Mouse (Mus musculus) CH12.LX (cell line): Measurements from ENCODE around the gene Fars2. TPM values are rescaled to one million over a fixed set of nuclear protein-coding genes. Genes with fewer than 3 reads are reported as not detected.

Experiments
- DNase-seq: peaks from one replicate; pipeline ENCODE4 v3.0.0-alpha.2; 2013; ENCODE audit errors: extremely low read depth
- H3K27ac ChIP-seq: 2 replicates; pipeline ENCODE4 v1.5.1; 2012; ENCODE audit warnings: low read depth, mild to moderate bottlenecking, control low read depth, moderate library complexity; ENCODE audit not compliant: insufficient read depth
- H3K27me3 ChIP-seq: replicated peaks from 2 replicates; pipeline ENCODE3; 2012; ENCODE audit warnings: inconsistent platforms
- H3K36me3 ChIP-seq, 2 experiments: replicated peaks in 1 of 2; 2 replicates each; pipeline versions ENCODE3 to v1.6.1; 2012; ENCODE audit warnings: inconsistent platforms in 1 of 2, low read length in 1 of 2, mild to moderate bottlenecking in 1 of 2, mixed read lengths in 1 of 2, moderate library complexity in 1 of 2; ENCODE audit not compliant: control insufficient read depth in 1 of 2, insufficient read depth in 1 of 2
- H3K4me1 ChIP-seq, 2 experiments: 2 replicates each; pipeline ENCODE4 v1.6.1; 2012; ENCODE audit warnings: inconsistent platforms in 1 of 2, moderate library complexity in 1 of 2; ENCODE audit not compliant: insufficient read depth in 2 of 2, control insufficient read depth in 1 of 2
- H3K4me2 ChIP-seq: 2 replicates; pipeline ENCODE4 v1.6.1; 2012; ENCODE audit warnings: low read depth, mild to moderate bottlenecking, control low read depth; ENCODE audit not compliant: poor library complexity, insufficient read depth, severe bottlenecking
- H3K4me3 ChIP-seq, 3 experiments: fragments of 150-350 bp in 1 of 3; sonication (generic) in 1 of 3; replicated peaks in 1 of 3; 2 replicates each; pipeline versions ENCODE3 to v1.5.1; 2011 to 2012; ENCODE audit warnings: low read depth in 2 of 3, low read length in 2 of 3, mild to moderate bottlenecking in 2 of 3, moderate library complexity in 2 of 3, control low read depth in 1 of 3, improper control_type of control experiment in 1 of 3, inconsistent platforms in 1 of 3, mixed read lengths in 1 of 3; ENCODE audit not compliant: poor library complexity in 1 of 3
- H3K79me2 ChIP-seq: replicated peaks from 2 replicates; pipeline ENCODE4 v1.6.1; 2012; ENCODE audit warnings: mild to moderate bottlenecking, moderate library complexity; ENCODE audit not compliant: control insufficient read depth, poor library complexity, insufficient read depth, severe bottlenecking; ENCODE audit errors: extremely low read depth
- H3K9ac ChIP-seq: 2 replicates; pipeline ENCODE4 v1.6.1; 2012; ENCODE audit warnings: low read depth, mild to moderate bottlenecking, control low read depth, moderate library complexity; ENCODE audit not compliant: insufficient read depth
- H3K9me3 ChIP-seq: replicated peaks from 2 replicates; pipeline ENCODE3; 2012; ENCODE audit warnings: low read length, inconsistent platforms, mixed read lengths
- CHD2 ChIP-seq: IDR thresholded peaks from 2 replicates; pipeline ENCODE4 v1.6.1; 2011; ENCODE audit warnings: low read length, improper control_type of control experiment
- CTCF ChIP-seq, 2 experiments: IDR thresholded peaks in 1 of 2; conservative IDR thresholded peaks in 1 of 2; 2 replicates each; pipeline ENCODE4 v1.5.1; 2011 to 2012; ENCODE audit warnings: low read depth in 2 of 2, low read length in 2 of 2, improper control_type of control experiment in 1 of 2, inconsistent platforms in 1 of 2, mild to moderate bottlenecking in 1 of 2, moderate library complexity in 1 of 2
- EP300 ChIP-seq: IDR thresholded peaks from 2 replicates; pipeline ENCODE4 v1.6.1; 2011; ENCODE audit warnings: low read length, improper control_type of control experiment
- ETS1 ChIP-seq: conservative IDR thresholded peaks from 2 replicates; pipeline ENCODE4 v1.6.1; 2012; ENCODE audit warnings: low read depth, mild to moderate bottlenecking, inconsistent platforms, low read length, improper control_type of control experiment, moderate library complexity
- JUN ChIP-seq: IDR thresholded peaks from 2 replicates; pipeline ENCODE4 v1.6.1; 2011; ENCODE audit warnings: low read depth, mild to moderate bottlenecking, low read length, improper control_type of control experiment, moderate library complexity; ENCODE audit not compliant: insufficient read depth
- KAT2A ChIP-seq: IDR thresholded peaks from 2 replicates; pipeline ENCODE4 v1.6.1; 2012; ENCODE audit warnings: low read length, improper control_type of control experiment, inconsistent platforms; ENCODE audit not compliant: insufficient replicate concordance
- MAFK ChIP-seq: IDR thresholded peaks from 2 replicates; pipeline ENCODE4 v1.6.1; 2011; ENCODE audit warnings: low read length, improper control_type of control experiment; ENCODE audit not compliant: insufficient replicate concordance
- NRF1 ChIP-seq: IDR thresholded peaks from 2 replicates; pipeline ENCODE4 v1.6.1; 2014; ENCODE audit warnings: low read depth, mild to moderate bottlenecking, inconsistent platforms, low read length, improper control_type of control experiment, moderate library complexity
- RAD21 ChIP-seq: IDR thresholded peaks from 2 replicates; pipeline ENCODE4 v1.6.1; 2011; ENCODE audit warnings: low read depth, mild to moderate bottlenecking, low read length, improper control_type of control experiment, moderate library complexity
- SMC3 ChIP-seq: IDR thresholded peaks from 2 replicates; pipeline ENCODE4 v1.6.1; 2011; ENCODE audit warnings: low read depth, low read length, improper control_type of control experiment
- TBP ChIP-seq: conservative IDR thresholded peaks from 2 replicates; pipeline ENCODE4 v1.6.1; 2011; ENCODE audit warnings: low read depth, low read length, improper control_type of control experiment
- UBTF ChIP-seq: IDR thresholded peaks from 2 replicates; pipeline ENCODE4 v1.6.1; 2012; ENCODE audit warnings: low read depth, mild to moderate bottlenecking, inconsistent platforms, low read length, improper control_type of control experiment, moderate library complexity
- USF1 ChIP-seq: IDR thresholded peaks from 2 replicates; pipeline ENCODE4 v1.6.1; 2014; ENCODE audit warnings: low read depth, mild to moderate bottlenecking, inconsistent platforms, low read length, improper control_type of control experiment
- dilution Hi-C: fragments of 300-500 bp; cut with MboI; formaldehyde crosslinking; loops from 2 replicates; pipeline ENCODE4 v1.14.3; 2020; ENCODE audit warnings: low sequenced_read_pairs; ENCODE audit not compliant: extremely low pct_unique_long_range_greater_than_20kb, extremely low pct_ligation_motif_present
- in situ Hi-C: fragments of 300-500 bp; cut with MboI; formaldehyde crosslinking; loops from 3 replicates; pipeline ENCODE4 v1.14.3; 2019; ENCODE audit warnings: low sequenced_read_pairs, low pct_ligation_motif_present, low pct_unique_long_range_greater_than_20kb, mixed read lengths
- polyA plus RNA-seq: library from polyadenylated mRNA; unstranded; fragments of >175 nt; gene quantifications from 2 replicates; pipeline ENCODE4 v1.2.1, GENCODE M21; 2012; ENCODE audit warnings: low read depth; ENCODE audit not compliant: insufficient read length
- total RNA-seq, 2 experiments: library from RNA; depleted of rRNA; stranded (reverse); fragments of 300-350 nt in 1 of 2; fragments of >200 nt in 1 of 2; gene quantifications; 2 replicates each; pipeline ENCODE4 v1.2.3; 2012 to 2014

The Fars2 gene
- total and polyA plus RNA-seq, 3 experiments: 30.2 to 47.7 (median 46.4) TPM

- H3K4me3 ChIP-seq: no peak overlapping the region
- peaks cover 0 to 44% of the 10 kb centered on the region in 2 experiments for H3K36me3 ChIP-seq
- no peak for DNase-seq
- dilution Hi-C loops: no loop called here
- H3K27me3 ChIP-seq: no peaks in the 10 kb centered on the region
- H3K27ac ChIP-seq: no peak overlapping the region
- no peak overlapping the region for H3K9ac ChIP-seq
- H3K9me3 ChIP-seq: no peaks in the 10 kb centered on the region
- peaks cover 0 to 16% of the 10 kb centered on the region in 2 experiments; a peak in 2 of 4 replicates for H3K4me1 ChIP-seq
- no peak overlapping the region for H3K4me2 ChIP-seq
- no peaks in the 10 kb centered on the region for H3K79me2 ChIP-seq
- in situ Hi-C loops: no loop called here
- no peak for TF ChIP-seq SMC3
- TF ChIP-seq, all 38 proteins: peak for 0
These were observed 296.1 kb downstream of the Fars2 start for GRCm38 (mm10) chr13:36413276-36413675.

- no peak for DNase-seq
- peaks cover 0 to 51% of the 10 kb centered on the region in 2 experiments for H3K36me3 ChIP-seq
- no peak overlapping the region for H3K9ac ChIP-seq
- dilution Hi-C loops: no loop called here
- H3K27me3 ChIP-seq: no peaks in the 10 kb centered on the region
- H3K79me2 ChIP-seq: no peaks in the 10 kb centered on the region
- no peak for TF ChIP-seq NRF1
- TF ChIP-seq USF1: no peak
- TF ChIP-seq RAD21: no peak
- TF ChIP-seq TBP: no peak
- no peak for TF ChIP-seq ETS1
- TF ChIP-seq UBTF: no peak
- TF ChIP-seq JUN: no peak
- TF ChIP-seq KAT2A: no peak
- no peak for TF ChIP-seq EP300
- TF ChIP-seq, all 38 proteins: peak for 0
- H3K4me2 ChIP-seq: no peak overlapping the region
- no peak overlapping the region for H3K4me3 ChIP-seq
- peaks cover 2% of the 10 kb centered on the region for H3K9me3 ChIP-seq
- in situ Hi-C loops: no loop called here
- no peak overlapping the region for H3K27ac ChIP-seq
- peaks cover 0 to 16% of the 10 kb centered on the region in 2 experiments; a peak in 2 of 4 replicates for H3K4me1 ChIP-seq
These were observed 298.0 kb downstream of the Fars2 start for GRCm38 (mm10) chr13:36415176-36415575.

- H3K27me3 ChIP-seq: no peaks in the 10 kb centered on the region
- dilution Hi-C loops: no loop called here
These were observed 299.3 kb downstream of the Fars2 start for GRCm38 (mm10) chr13:36416546-36416945.

More at GRCm38 (mm10) chr13:36416546-36416945, 299.3 kb downstream of the Fars2 start:
- Histone ChIP-seq H3K27ac (no peak overlapping the region), H3K36me3 (peaks cover 0 to 38% of the 10 kb centered on the region in 2 experiments), H3K79me2 (no peaks in the 10 kb centered on the region), H3K4me2 (no peak overlapping the region), H3K9me3 (peaks cover 2% of the 10 kb centered on the region), H3K4me3 (no peak overlapping the region), H3K4me1 (peaks cover 0 to 16% of the 10 kb centered on the region in 2 experiments; a peak in 2 of 4 replicates), H3K9ac (no peak overlapping the region)
- in situ Hi-C loops: no loop called here
- no peak for TF ChIP-seq UBTF
- no peak for TF ChIP-seq CTCF (conservative IDR thresholded peaks at IDR 0.05 in 1 of 2, IDR thresholded peaks at IDR 0.05 in 1 of 2; ENCODE audit: low read depth in 2 of 2, low read length in 2 of 2)
- TF ChIP-seq CHD2: no peak
- TF ChIP-seq MAFK: no peak
- DNase-seq: no peak
